Comparison of ENCODE assay signal across 15 mouse cellular contexts in the genomic region with DNA sequence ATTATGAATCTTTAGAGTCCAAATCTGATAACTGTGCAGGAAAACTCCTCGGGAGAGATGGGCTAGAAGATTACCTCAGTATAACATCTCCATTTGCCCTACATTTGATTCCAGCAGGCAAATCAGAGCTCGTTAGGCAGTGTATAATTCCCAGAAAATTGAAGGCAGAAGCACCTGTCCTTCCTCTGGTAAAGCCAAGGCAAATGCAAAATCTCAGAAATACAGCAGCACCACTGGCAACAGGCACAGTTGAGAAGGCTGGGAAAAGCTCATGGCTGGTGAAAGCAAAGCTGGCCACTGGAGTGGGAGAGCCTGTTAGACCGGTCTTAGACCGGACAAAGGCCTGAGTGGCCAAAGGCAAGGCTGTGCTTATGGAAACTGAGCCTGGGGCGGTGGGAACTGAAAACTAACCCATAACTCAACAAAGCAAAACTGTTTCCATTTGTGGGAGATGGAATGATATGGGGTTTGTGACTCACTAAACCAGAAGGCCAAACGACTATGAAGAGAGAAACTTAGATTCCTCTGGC.
"Had no signal": no experiment of that assay in that cellular context is flagged by ENCODE, and none has a peak within 500 bp of the region (broad histone marks: within the 10 kb centered on the region; RNA-seq: fewer than 3 reads in every experiment).

No protein-coding gene starts in this region.

- H3K9me3 ChIP-seq: limb, embryonic 13.5 days; midbrain, embryonic 12.5 days; neural tube, embryonic 13.5 days; stomach, embryonic 15.5 days had no signal

- ATAC-seq: inflammation-experienced regulatory T-cells, adult 6 months; intestine, postnatal 0 days; midbrain, embryonic 16.5 days had no signal

- H3K4me3 ChIP-seq: layer of hippocampus, adult 2 months; limb, embryonic 13.5 days; midbrain, embryonic 12.5 days; neural tube, embryonic 13.5 days; stomach, embryonic 15.5 days had no signal

- H3K4me2 ChIP-seq: limb, embryonic 13.5 days; midbrain, embryonic 12.5 days; neural tube, embryonic 13.5 days; stomach, embryonic 15.5 days had no signal

- H3K27me3 ChIP-seq: limb, embryonic 13.5 days; midbrain, embryonic 12.5 days; neural tube, embryonic 13.5 days; stomach, embryonic 15.5 days had no signal

- H3K27ac ChIP-seq: layer of hippocampus, adult 2 months; limb, embryonic 13.5 days; liver, embryonic 14.5 days; midbrain, embryonic 12.5 days; neural tube, embryonic 13.5 days; stomach, embryonic 15.5 days had no signal

- H3K9ac ChIP-seq: limb, embryonic 13.5 days; liver, embryonic 14.5 days; midbrain, embryonic 12.5 days; neural tube, embryonic 13.5 days; stomach, embryonic 15.5 days had no signal

- H3K36me3 ChIP-seq: limb, embryonic 13.5 days; midbrain, embryonic 12.5 days; neural tube, embryonic 13.5 days; stomach, embryonic 15.5 days had no signal

- DNase-seq: left cerebral cortex, postnatal 4 days; lung, adult 2 months; lung, postnatal 10 days; retina, postnatal 1 day; right cerebral cortex, postnatal 4 days; spleen, adult 18-20 months had no signal

- H3K4me1 ChIP-seq: limb, embryonic 13.5 days; midbrain, embryonic 12.5 days; neural tube, embryonic 13.5 days; stomach, embryonic 15.5 days had no signal
